Mouse (Mus musculus) lung, postnatal 14 days (tissue): Measurements from ENCODE around the gene B3gnt3.
"Not testable (repeated sequence)": the region's sequence is repeated elsewhere in the genome, so short reads cannot be mapped to it uniquely, and the experiment has no call there.

Source experiments
- DNase-seq: peaks from one replicate; pipeline ENCODE4 v3.0.0; 2021

Gene B3gnt3

GRCm38 (mm10) chr8:71709800-71710446, 8.3 kb upstream of the B3gnt3 start:
- DNase-seq = peak; percentile 89

- no peak for DNase-seq
Observed at GRCm38 (mm10) chr8:71709134-71709799, 7.7 kb upstream of the B3gnt3 start.

GRCm38 (mm10) chr8:71707874-71708273, 6.3 kb upstream of the B3gnt3 start:
- peak; percentile 48 for DNase-seq

GRCm38 (mm10) chr8:71703400-71703799, 1.8 kb upstream of the B3gnt3 start:
- not testable (repeated sequence) for DNase-seq

- no peak for DNase-seq
Observed at GRCm38 (mm10) chr8:71702923-71703322, 1.3 kb upstream of the B3gnt3 start.

- no peak for DNase-seq
Observed at GRCm38 (mm10) chr8:71702087-71702432, 471 bp upstream of the B3gnt3 start.

GRCm38 (mm10) chr8:71700493-71701269, 908 bp downstream of the B3gnt3 start:
- peak; percentile 50 for DNase-seq

GRCm38 (mm10) chr8:71695456-71695855, 6.1 kb downstream of the B3gnt3 start:
- DNase-seq = not testable (repeated sequence)

- DNase-seq = no peak
Observed at GRCm38 (mm10) chr8:71693166-71694041, 8.2 kb downstream of the B3gnt3 start.

- no peak for DNase-seq
Observed at GRCm38 (mm10) chr8:71692509-71692908, 9.1 kb downstream of the B3gnt3 start.

- DNase-seq = no peak
Observed at GRCm38 (mm10) chr8:71689028-71689427, 12.6 kb downstream of the B3gnt3 start, which contains the start of gene Insl3. TSS of gene Insl3 (plus strand) at chr8:71689214.

GRCm38 (mm10) chr8:71687616-71688015, 14.0 kb downstream of the B3gnt3 start:
- no peak for DNase-seq

- no peak for DNase-seq
Observed at GRCm38 (mm10) chr8:71686143-71686734, 15.3 kb downstream of the B3gnt3 start.

- DNase-seq = no peak
Observed at GRCm38 (mm10) chr8:71685573-71685972, 16.0 kb downstream of the B3gnt3 start.

GRCm38 (mm10) chr8:71684701-71685100, 16.9 kb downstream of the B3gnt3 start:
- no peak for DNase-seq

GRCm38 (mm10) chr8:71682832-71683231, 18.8 kb downstream of the B3gnt3 start:
- no peak for DNase-seq

GRCm38 (mm10) chr8:71681369-71681915, 20.1 kb downstream of the B3gnt3 start:
- no peak for DNase-seq

- no peak for DNase-seq
Observed at GRCm38 (mm10) chr8:71680471-71680870, 21.1 kb downstream of the B3gnt3 start.

GRCm38 (mm10) chr8:71679550-71680168, 21.9 kb downstream of the B3gnt3 start:
- DNase-seq = no peak

GRCm38 (mm10) chr8:71679116-71679515, 22.5 kb downstream of the B3gnt3 start:
- DNase-seq = no peak

- no peak for DNase-seq
Observed at GRCm38 (mm10) chr8:71678216-71678615, 23.4 kb downstream of the B3gnt3 start.

- DNase-seq = peak; percentile 37
Observed at GRCm38 (mm10) chr8:71677555-71677954, 24.0 kb downstream of the B3gnt3 start.
